Mouse (Mus musculus): ENCODE results near the gene Gm6217. TPM values are rescaled to one million over a fixed set of nuclear protein-coding genes. Genes with fewer than 3 reads are reported as not detected.
"Not testable (repeated sequence)": the region's sequence is repeated elsewhere in the genome, so short reads cannot be mapped to it uniquely, and the experiment has no call there.

Gene Gm6217
- total RNA-seq (2018; cell fraction: chromatin; rRNA removed), result not detected
- not detected for total RNA-seq (2018; cell fraction: cytosol; rRNA removed)
- not detected for total RNA-seq (2018; cell fraction: nucleus; rRNA removed)
- not detected in 3 replicates for polyA plus RNA-seq (2018)

DNA sequence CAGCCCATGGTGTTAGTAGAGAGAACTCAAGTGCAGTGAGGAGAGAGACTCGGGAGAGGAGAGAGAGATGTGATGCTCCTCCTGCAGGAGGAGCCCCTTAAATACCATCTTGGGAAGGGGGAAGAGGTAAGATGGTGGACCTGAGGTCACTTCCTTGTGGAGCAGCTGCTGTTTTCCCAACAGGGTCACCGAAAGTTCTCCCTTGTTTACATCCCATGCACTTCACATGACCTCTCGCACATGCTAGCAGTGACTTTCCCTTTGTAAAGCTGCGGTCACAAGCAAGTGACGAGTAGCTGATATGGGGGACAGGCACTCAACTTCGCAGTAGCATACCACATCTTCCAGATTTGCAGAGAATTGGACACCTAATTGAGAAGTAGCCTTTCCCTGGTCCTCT is at the start of gene Gm6217:
Gm6217 (minus strand) TSS at position 74 of the 400 bp plus-strand sequence.
- H3K27ac ChIP-seq, result not testable (repeated sequence)

DNA sequence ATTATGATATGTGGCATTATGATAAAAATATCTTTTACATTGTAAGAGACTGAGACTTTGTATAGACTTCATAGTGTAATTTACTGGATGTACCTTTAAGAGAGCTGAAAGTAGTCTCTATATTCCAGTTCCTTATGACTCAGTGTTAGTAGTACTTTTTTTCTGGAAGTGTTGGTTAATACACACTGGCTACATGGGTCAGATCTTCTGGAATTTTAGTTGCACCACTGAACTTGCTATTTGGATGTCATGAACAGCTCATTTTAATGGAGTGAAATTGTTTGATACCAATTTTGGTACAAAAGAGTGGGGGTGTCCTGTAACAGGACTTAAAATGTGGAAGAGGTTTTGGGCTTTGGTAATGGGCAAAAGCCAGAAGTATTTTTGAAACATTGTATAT is 46.6 kb upstream of the Gm6217 start:
- no peak overlapping the region for H3K4me3 ChIP-seq (ENCODE audit: inconsistent target)
- no peaks in the 10 kb centered on the region for H3K79me2 ChIP-seq (ENCODE audit: inconsistent target)
- H3K27ac ChIP-seq, result no peak overlapping the region
- H3K36me3 ChIP-seq (ENCODE audit: inconsistent target), result no peaks in the 10 kb centered on the region

More for the DNA sequence above, at the start of gene Gm6217:
- H3K36me3 ChIP-seq (ENCODE audit: inconsistent target); H3K4me3 ChIP-seq (ENCODE audit: inconsistent target); H3K79me2 ChIP-seq (ENCODE audit: inconsistent target): not testable (repeated sequence)
- no CpG with 5 or more reads among the region's 6 CpGs for WGBS (ENCODE audit: missing documents)

DNA sequence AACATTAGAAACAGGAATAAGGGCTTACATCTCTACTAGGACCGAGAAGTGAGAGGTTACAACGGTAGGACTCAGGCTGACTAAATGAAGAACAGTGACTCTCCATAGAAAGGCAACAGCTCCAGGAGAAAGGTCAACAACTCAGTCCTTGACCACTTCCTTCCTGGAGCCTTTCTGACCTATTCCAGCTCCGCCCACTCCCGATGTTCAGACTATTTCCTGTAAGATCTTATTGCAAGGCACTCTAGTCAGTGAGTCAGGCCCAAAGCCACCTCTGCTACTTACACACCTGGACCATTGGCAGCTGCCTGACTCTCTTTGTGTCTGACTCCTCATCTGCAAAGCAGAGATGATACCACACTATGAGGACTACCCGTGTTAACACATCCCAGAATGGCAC is 44.6 kb upstream of the Gm6217 start:
- no peak overlapping the region for H3K27ac ChIP-seq
- WGBS (ENCODE audit: missing documents), result 51% methylated on average over 5 of the region's 5 CpGs
- no peaks in the 10 kb centered on the region for H3K36me3 ChIP-seq (ENCODE audit: inconsistent target)
- H3K4me3 ChIP-seq (ENCODE audit: inconsistent target), result no peak overlapping the region
- H3K79me2 ChIP-seq (ENCODE audit: inconsistent target), result no peaks in the 10 kb centered on the region

DNA sequence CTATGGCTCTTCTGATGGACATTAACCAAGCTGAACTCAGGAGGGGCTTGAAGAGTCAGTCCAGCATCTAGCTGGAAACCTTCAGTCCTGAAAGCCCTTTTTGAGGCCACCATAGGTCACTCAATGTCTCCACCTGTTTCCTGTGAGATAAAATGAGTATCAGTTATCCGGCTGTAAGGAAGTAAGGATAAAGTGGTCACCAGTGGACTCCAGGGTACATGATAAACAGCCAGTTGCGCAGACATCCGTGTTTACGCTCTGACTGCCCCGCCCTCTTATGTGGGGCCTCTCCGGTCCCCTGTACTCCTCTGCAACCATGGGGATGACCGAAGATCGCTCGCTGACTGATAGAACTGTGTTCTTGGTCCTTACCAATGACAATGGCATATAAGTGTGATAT is 43.1 kb upstream of the Gm6217 start:
- Histone ChIP-seq H3K4me3 (ENCODE audit: inconsistent target) (no peak overlapping the region), H3K79me2 (ENCODE audit: inconsistent target) (no peaks in the 10 kb centered on the region), H3K27ac (no peak overlapping the region), H3K36me3 (ENCODE audit: inconsistent target) (no peaks in the 10 kb centered on the region)
- WGBS (ENCODE audit: missing documents), result 56% methylated on average over 9 of the region's 9 CpGs

DNA sequence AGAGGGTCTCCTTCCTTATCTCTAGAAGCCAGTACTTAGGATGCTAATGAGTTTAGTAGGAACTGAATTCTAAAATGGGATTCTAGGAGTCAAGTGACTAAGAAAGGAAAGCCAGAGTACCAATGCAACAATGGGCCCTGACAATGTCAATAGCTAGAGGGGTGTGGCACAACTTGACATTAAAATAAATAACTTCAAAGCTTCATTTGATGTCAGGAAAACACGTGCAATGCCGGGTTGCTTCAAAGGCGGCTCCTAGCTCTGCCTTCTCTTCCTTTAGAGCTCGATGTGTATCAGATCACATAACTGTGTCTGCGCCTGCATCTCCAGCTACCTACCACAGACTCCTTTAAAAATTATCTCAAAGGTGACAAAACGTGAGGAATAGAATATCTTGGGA is 42.7 kb upstream of the Gm6217 start:
- Histone ChIP-seq H3K4me3 (ENCODE audit: inconsistent target) (no peak overlapping the region), H3K27ac (no peak overlapping the region), H3K79me2 (ENCODE audit: inconsistent target) (no peaks in the 10 kb centered on the region), H3K36me3 (ENCODE audit: inconsistent target) (no peaks in the 10 kb centered on the region)
- 69% methylated on average over 6 of the region's 6 CpGs for WGBS (ENCODE audit: missing documents)

DNA sequence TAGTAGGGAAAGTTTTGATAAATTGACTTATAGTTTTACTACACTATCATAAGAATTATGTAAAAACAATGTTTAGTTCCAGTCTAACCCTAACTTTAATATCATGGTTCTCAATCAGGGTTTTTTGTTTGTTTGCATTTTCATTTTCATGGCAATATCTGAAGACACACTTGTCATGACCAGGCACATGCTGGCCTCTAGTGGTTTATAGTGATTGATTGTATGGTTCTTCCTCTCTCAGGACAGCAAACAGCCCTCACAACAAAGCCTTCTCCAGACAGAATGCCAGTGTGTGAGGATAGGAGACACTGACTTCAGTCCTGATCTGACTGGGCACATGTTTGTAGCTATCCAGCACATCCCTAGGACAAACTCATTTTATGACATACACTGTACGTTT is 42.0 kb upstream of the Gm6217 start:
- Histone ChIP-seq H3K36me3 (ENCODE audit: inconsistent target) (no peaks in the 10 kb centered on the region), H3K4me3 (ENCODE audit: inconsistent target) (no peak overlapping the region), H3K79me2 (ENCODE audit: inconsistent target) (no peaks in the 10 kb centered on the region), H3K27ac (no peak overlapping the region)
- WGBS (ENCODE audit: missing documents), result 100% methylated on average over 1 of the region's 1 CpGs

DNA sequence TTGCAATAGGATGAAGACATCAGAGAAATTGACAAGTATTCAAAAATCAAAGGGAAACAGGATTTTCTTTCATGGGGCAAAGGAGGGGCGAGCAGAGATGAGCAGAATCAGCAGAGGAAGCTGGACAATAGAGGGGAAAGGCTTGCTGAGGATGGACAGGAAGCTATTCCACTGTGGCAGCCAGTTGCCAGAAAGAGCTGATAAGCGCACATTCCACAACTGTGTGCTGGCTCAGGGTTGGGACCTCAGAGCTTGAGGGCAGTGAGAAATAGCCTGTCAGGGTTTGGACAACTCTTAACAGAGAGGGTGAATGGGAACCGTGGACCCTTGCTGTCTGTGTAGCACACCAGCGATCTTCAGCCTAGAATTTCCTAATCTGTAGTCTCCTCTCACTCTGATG is 40.8 kb upstream of the Gm6217 start:
- H3K27ac ChIP-seq, result no peak overlapping the region
- 65% methylated on average over 4 of the region's 4 CpGs for WGBS (ENCODE audit: missing documents)
- no peaks in the 10 kb centered on the region for H3K79me2 ChIP-seq (ENCODE audit: inconsistent target)

DNA sequence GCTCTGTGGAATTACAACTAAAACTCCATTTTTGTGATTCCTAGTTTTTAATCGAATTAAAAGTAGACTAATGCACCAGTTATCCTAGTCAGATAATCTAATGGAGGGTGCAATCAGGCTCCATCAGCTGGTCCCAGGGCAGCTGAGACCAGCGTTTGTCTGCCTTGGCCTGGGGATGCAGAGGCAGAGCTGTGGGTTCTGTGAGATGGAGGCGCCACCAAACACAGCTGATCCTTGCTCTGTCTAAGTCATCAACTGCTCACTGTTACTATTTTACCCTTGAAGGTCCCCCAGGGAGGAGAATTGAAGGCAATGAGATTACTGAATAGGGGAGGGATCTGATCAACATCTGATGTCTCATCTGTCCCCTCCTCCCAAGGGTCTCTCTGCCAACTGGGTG is 35.2 kb upstream of the Gm6217 start:
- Histone ChIP-seq H3K79me2 (ENCODE audit: inconsistent target) (no peaks in the 10 kb centered on the region), H3K36me3 (ENCODE audit: inconsistent target) (no peaks in the 10 kb centered on the region), H3K27ac (no peak overlapping the region), H3K4me3 (ENCODE audit: inconsistent target) (no peak overlapping the region)
- 75% methylated on average over 3 of the region's 3 CpGs for WGBS (ENCODE audit: missing documents)

More for the DNA sequence above, 40.8 kb upstream of the Gm6217 start:
- no peak overlapping the region for H3K4me3 ChIP-seq (ENCODE audit: inconsistent target)
- H3K36me3 ChIP-seq (ENCODE audit: inconsistent target), result no peaks in the 10 kb centered on the region

DNA sequence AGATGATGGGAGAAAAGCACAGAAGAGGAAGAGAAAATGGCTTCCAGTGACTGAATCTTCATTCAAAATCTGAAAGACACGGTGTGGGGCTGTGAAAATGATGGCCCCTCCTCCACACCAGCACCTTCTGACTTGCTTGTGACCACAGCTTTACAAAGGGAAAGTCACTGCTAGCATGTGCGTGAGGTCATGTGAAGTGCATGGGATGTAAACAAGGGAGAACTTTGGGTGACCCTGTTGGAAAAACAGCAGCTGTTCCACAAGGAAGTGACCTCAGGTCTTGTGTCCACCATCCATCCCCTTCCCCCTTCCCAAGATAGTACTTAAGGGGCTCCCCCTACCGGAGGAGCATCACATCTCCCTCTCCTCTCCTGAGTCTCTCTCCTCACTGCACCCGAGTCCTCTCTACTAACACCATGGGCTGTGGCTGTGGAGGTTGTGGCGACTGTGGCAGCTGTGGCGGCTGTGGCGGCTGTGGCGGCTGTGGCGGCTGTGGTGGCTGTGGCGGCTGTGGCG is 28.7 kb upstream of the Gm6217 start, which contains the start of gene Gm47955:
Gm47955 (plus strand) TSS at position 417 of the 516 bp plus-strand sequence.
- H3K4me3 ChIP-seq (ENCODE audit: inconsistent target), result no peak within 1 kb of the TSS
- H3K27ac ChIP-seq, result no peak within 1 kb of the TSS
- WGBS (ENCODE audit: missing documents), result 86% methylated on average over 7 of the region's 11 CpGs
- H3K79me2 ChIP-seq (ENCODE audit: inconsistent target), result no peaks in the 10 kb centered on the region
- no peaks in the 10 kb centered on the region for H3K36me3 ChIP-seq (ENCODE audit: inconsistent target)

DNA sequence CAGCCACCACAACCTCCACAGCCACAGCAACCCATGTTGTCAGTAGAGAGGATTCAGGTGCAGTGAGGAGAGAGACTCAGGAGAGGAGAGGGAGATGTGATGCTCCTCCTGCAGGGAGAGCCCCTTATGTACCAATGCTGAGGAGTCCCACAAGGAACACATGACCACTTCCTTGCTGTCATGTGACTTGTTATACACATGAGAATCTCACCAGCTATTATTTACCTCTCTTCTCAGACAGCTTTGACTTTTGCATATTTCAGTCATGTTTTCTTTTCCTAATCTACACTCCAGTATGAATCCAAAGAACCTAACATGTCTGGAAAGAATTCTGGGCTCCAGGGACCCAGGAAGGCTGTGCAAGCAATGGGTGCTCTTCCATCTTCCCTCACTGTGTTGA is 24.7 kb upstream of the Gm6217 start, which contains the start of gene Gm7544:
Gm7544 (minus strand) TSS at position 101 of the 400 bp plus-strand sequence.
- not testable (repeated sequence) for H3K27ac ChIP-seq; H3K79me2 ChIP-seq (ENCODE audit: inconsistent target); H3K4me3 ChIP-seq (ENCODE audit: inconsistent target); H3K36me3 ChIP-seq (ENCODE audit: inconsistent target)

DNA sequence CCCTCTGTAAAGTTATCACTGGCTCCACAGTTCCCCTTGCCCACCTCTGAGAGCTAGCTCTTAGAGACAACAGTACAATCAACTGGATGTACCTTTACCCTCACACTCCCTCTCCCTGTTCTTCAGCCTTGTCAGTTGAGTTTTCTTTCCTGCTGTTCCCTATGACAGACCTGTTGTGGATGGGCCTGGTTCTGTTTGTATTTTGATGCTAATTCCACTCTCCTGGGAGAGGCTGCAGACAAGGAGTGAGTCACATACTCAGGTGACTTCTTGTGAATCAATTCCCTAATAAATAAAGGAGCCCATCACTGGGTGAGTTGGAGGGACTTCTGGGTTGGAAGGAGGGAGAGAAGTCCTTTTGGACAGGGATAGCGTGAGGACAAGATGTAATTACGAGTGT is 17.4 kb upstream of the Gm6217 start:
- no peak overlapping the region for H3K27ac ChIP-seq
- no peaks in the 10 kb centered on the region for H3K79me2 ChIP-seq (ENCODE audit: inconsistent target)
- H3K4me3 ChIP-seq (ENCODE audit: inconsistent target), result no peak overlapping the region
- 93% methylated on average over 2 of the region's 2 CpGs for WGBS (ENCODE audit: missing documents)
- H3K36me3 ChIP-seq (ENCODE audit: inconsistent target), result no peaks in the 10 kb centered on the region

DNA sequence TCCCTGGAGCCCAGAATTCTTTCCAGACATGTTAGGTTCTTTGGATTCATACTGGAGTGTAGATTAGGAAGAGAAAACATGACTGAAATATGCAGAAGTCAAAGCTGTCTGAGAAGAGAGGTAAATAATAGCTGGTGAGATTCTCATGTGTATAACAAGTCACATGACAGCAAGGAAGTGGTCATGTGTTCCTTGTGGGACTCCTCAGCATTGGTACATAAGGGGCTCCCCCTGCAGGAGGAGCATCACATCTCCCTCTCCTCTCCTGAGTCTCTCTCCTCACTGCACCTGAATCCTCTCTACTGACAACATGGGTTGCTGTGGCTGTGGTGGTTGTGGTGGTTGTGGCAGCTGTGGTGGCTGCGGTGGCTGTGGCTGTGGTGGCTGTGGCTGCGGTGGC is 14.8 kb upstream of the Gm6217 start:
- not testable (repeated sequence) for H3K79me2 ChIP-seq (ENCODE audit: inconsistent target); H3K36me3 ChIP-seq (ENCODE audit: inconsistent target); H3K27ac ChIP-seq; H3K4me3 ChIP-seq (ENCODE audit: inconsistent target)
- no CpG with 5 or more reads among the region's 2 CpGs for WGBS (ENCODE audit: missing documents)

DNA sequence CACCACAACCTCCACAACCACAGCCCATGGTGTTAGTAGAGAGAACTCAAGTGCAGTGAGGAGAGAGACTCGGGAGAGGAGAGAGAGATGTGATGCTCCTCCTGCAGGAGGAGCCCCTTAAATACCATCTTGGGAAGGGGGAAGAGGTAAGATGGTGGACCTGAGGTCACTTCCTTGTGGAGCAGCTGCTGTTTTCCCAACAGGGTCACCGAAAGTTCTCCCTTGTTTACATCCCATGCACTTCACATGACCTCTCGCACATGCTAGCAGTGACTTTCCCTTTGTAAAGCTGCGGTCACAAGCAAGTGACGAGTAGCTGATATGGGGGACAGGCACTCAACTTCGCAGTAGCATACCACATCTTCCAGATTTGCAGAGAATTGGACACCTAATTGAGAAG is 12.1 kb upstream of the Gm6217 start, which contains the start of gene A030003K21Rik:
A030003K21Rik (minus strand) TSS at position 94 of the 400 bp plus-strand sequence.
- no CpG with 5 or more reads among the region's 6 CpGs for WGBS (ENCODE audit: missing documents)

DNA sequence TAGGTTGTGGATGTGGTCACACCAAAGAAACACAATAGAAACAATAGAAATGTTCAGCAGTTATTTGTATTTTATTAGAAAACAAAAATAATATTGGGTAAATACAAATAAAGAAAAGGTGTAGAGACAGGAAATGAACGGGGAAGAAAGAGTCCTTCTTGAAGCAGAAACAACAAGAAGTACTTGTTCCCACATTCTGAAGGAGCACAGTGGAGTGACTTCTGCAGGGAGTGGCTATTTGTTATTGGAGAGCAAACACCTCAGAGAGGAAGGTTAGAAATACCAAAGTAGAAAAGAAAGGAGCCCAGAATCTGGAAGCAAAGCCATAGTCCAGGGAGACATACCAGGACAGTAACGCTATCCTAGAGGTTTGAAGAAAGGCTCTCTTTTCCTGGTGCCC is 11.3 kb upstream of the Gm6217 start:
- H3K79me2 ChIP-seq (ENCODE audit: inconsistent target); H3K4me3 ChIP-seq (ENCODE audit: inconsistent target); H3K27ac ChIP-seq; H3K36me3 ChIP-seq (ENCODE audit: inconsistent target): not testable (repeated sequence)
- 63% methylated on average over 1 of the region's 2 CpGs for WGBS (ENCODE audit: missing documents)

More for the DNA sequence above, 12.1 kb upstream of the Gm6217 start, which contains the start of gene A030003K21Rik:
- H3K36me3 ChIP-seq (ENCODE audit: inconsistent target); H3K4me3 ChIP-seq (ENCODE audit: inconsistent target); H3K27ac ChIP-seq; H3K79me2 ChIP-seq (ENCODE audit: inconsistent target): not testable (repeated sequence)

DNA sequence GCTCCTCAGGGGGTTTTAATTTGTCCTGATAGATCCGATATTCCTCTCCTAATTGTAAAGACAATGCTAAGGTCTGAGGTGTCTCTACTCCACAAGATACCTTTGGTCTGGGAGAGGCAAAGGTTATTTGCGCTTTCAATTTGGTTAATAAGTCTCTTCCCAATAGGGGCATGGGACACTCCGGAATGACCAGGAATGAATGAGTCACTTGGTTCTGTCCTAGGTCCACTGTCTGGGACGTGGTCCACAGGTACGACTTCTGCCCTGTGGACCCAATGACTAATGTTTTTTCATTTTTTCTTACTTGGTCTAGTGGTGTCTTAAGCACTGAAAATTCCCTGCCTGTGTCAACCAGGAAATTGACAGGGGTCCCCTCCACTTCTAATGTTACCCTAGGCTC is 7.5 kb upstream of the Gm6217 start:
- Histone ChIP-seq H3K36me3 (ENCODE audit: inconsistent target) (no peaks in the 10 kb centered on the region), H3K27ac (no peak overlapping the region), H3K79me2 (ENCODE audit: inconsistent target) (no peaks in the 10 kb centered on the region), H3K4me3 (ENCODE audit: inconsistent target) (no peak overlapping the region)
- 94% methylated on average over 5 of the region's 5 CpGs for whole genome bisulfite sequencing (ENCODE audit: missing documents)

DNA sequence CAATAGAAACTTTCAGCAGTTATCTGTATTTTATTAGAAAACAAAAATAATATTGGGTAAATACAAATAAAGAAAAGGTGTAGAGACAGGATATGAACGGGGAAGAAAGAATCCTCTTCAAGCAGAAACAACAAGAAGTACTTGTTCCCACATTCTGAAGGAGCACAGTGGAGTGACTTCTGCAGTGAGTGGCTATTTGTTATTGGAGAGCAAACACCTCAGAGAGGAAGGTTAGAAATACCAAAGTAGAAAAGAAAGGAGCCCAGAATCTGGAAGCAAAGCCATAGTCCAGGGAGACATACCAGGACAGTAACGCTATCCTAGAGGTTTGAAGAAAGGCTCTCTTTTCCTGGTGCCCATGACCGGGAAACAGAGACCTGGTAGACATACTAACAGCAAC is 641 bp downstream of the Gm6217 start:
- H3K27ac ChIP-seq; H3K79me2 ChIP-seq (ENCODE audit: inconsistent target); H3K36me3 ChIP-seq (ENCODE audit: inconsistent target); H3K4me3 ChIP-seq (ENCODE audit: inconsistent target): not testable (repeated sequence)
- WGBS (ENCODE audit: missing documents), result 83% methylated on average over 1 of the region's 3 CpGs
